Comparison of ENCODE assay signal across 8 mouse cellular contexts in the genomic region with DNA sequence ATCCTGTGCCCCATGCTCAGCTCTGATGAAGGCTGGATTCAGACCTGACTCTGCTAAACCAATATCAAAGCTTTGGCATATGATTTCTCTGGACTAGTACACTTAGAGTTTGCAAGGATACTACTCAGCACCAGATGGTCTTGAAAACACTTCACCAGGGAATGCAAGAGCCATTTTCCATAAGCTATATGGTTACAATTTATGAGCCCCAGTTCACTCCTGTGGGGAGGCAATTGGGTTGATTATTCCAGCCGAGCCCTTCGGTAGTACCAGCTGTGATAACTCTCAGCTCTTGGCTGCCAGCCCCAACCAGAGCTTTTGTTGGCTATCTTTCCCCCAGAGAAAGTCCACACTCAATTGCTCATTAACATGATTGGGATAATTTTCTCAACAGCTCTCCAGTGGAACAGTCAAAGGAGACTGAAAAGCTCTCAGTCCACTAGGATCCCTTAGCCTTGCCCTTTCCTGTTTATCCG.
DNase-seq lines count a peak whose midpoint lies in the region; ATAC-seq and TF ChIP-seq lines count a peak whose summit lies in the region.

No protein-coding gene starts in this region.

- no peak overlapping the region for H3K4me3 ChIP-seq in embryonic facial prominence, embryonic 15.5 days (replicated peaks)
- H3K4me3 ChIP-seq in kidney, embryonic 14.5 days (ENCODE audit: low read length) = no peak overlapping the region
- no peak overlapping the region for H3K4me3 ChIP-seq in limb, embryonic 14.5 days (replicated peaks; ENCODE audit: low read length)
- no peak overlapping the region for H3K4me3 ChIP-seq in stomach, embryonic 14.5 days (ENCODE audit: low read depth, low read length)
- H3K4me3 ChIP-seq in liver, embryonic 12.5 days = no peak overlapping the region

- peak; percentile 29; the same call in 1 of the 2 replicates for ATAC-seq in embryonic facial prominence, embryonic 15.5 days (ENCODE audit: insufficient number of reproducible peaks, low FRiP score, low TSS enrichment, low read depth)
- ATAC-seq in kidney, embryonic 14.5 days (ENCODE audit: low FRiP score, low TSS enrichment) = peak; percentile 55; the same call in 1 of the 2 replicates
- peak; percentile 91 for ATAC-seq in limb, embryonic 14.5 days (ENCODE audit: low FRiP score, low read depth)
- peak; percentile 69; the same call in 1 of the 2 replicates for ATAC-seq in stomach, embryonic 14.5 days (ENCODE audit: insufficient number of reproducible peaks, insufficient read depth, low FRiP score, low read depth)
- no peak for ATAC-seq in liver, embryonic 12.5 days

- peak; percentile 9 to 28 for DNase-seq in frontal cortex, postnatal 36 days (ENCODE audit: low spot score in 2 of 2)
- DNase-seq in frontal cortex, postnatal 25 days (ENCODE audit: low spot score in 2 of 2) = no peak
- peak; percentile 73 for DNase-seq in limb, embryonic 14.5 days (ENCODE audit: low spot score)
- DNase-seq in c-Kit-positive CD71-positive TER-119-positive erythroid progenitor cells, embryonic 14.5 days (ENCODE audit: low spot score) = no peak

- H3K4me1 ChIP-seq in embryonic facial prominence, embryonic 15.5 days = no peaks in the 10 kb centered on the region
- peaks cover 3% of the 10 kb centered on the region; the same call in 1 of the 2 replicates for H3K4me1 ChIP-seq in kidney, embryonic 14.5 days (ENCODE audit: control insufficient read depth, insufficient read depth, low read length)
- H3K4me1 ChIP-seq in limb, embryonic 14.5 days (ENCODE audit: control insufficient read depth, insufficient read depth, low read length) = peaks cover 20% of the 10 kb centered on the region
- H3K4me1 ChIP-seq in stomach, embryonic 14.5 days (ENCODE audit: control insufficient read depth, insufficient read depth, low read length) = no peaks in the 10 kb centered on the region
- H3K4me1 ChIP-seq in liver, embryonic 12.5 days = no peaks in the 10 kb centered on the region

- H3K27me3 ChIP-seq in embryonic facial prominence, embryonic 15.5 days = no peaks in the 10 kb centered on the region
- no peaks in the 10 kb centered on the region for H3K27me3 ChIP-seq in kidney, embryonic 14.5 days (ENCODE audit: control insufficient read depth, insufficient read depth, low read length)
- no peaks in the 10 kb centered on the region for H3K27me3 ChIP-seq in limb, embryonic 14.5 days (ENCODE audit: control insufficient read depth, insufficient read depth, low read length)
- H3K27me3 ChIP-seq in stomach, embryonic 14.5 days (ENCODE audit: control insufficient read depth, insufficient read depth, low read length) = no peaks in the 10 kb centered on the region
- no peaks in the 10 kb centered on the region for H3K27me3 ChIP-seq in liver, embryonic 12.5 days (replicated peaks)

- H3K4me2 ChIP-seq in embryonic facial prominence, embryonic 15.5 days (replicated peaks) = no peak overlapping the region
- no peak overlapping the region for H3K4me2 ChIP-seq in kidney, embryonic 14.5 days (replicated peaks; ENCODE audit: low read depth, low read length)
- H3K4me2 ChIP-seq in limb, embryonic 14.5 days (replicated peaks; ENCODE audit: low read depth, low read length, severe bottlenecking) = no peak overlapping the region
- no peak overlapping the region for H3K4me2 ChIP-seq in stomach, embryonic 14.5 days (replicated peaks; ENCODE audit: low read depth, low read length)
- no peak overlapping the region for H3K4me2 ChIP-seq in liver, embryonic 12.5 days

- no peak overlapping the region for H3K27ac ChIP-seq in embryonic facial prominence, embryonic 15.5 days (replicated peaks)
- no peak overlapping the region for H3K27ac ChIP-seq in kidney, embryonic 14.5 days (ENCODE audit: low read depth, low read length)
- H3K27ac ChIP-seq in limb, embryonic 14.5 days (replicated peaks; ENCODE audit: low read depth, low read length) = peak overlapping the region; percentile 65
- no peak overlapping the region for H3K27ac ChIP-seq in stomach, embryonic 14.5 days (ENCODE audit: low read length)
- H3K27ac ChIP-seq in liver, embryonic 12.5 days = no peak overlapping the region

- 54% methylated on average over 3 of the region's 3 CpGs for WGBS in embryonic facial prominence, embryonic 15.5 days
- 44% methylated on average over 3 of the region's 3 CpGs for WGBS in kidney, embryonic 14.5 days
- WGBS in limb, embryonic 14.5 days = 30% methylated on average over 3 of the region's 3 CpGs
- 48% methylated on average over 3 of the region's 3 CpGs for WGBS in stomach, embryonic 14.5 days
- 74% methylated on average over 3 of the region's 3 CpGs for WGBS in liver, embryonic 12.5 days (ENCODE audit: insufficient replicate concordance)

- no peaks in the 10 kb centered on the region for H3K36me3 ChIP-seq in embryonic facial prominence, embryonic 15.5 days
- H3K36me3 ChIP-seq in kidney, embryonic 14.5 days (ENCODE audit: control insufficient read depth, insufficient read depth, low read length) = no peaks in the 10 kb centered on the region
- no peaks in the 10 kb centered on the region for H3K36me3 ChIP-seq in limb, embryonic 14.5 days (ENCODE audit: control insufficient read depth, insufficient read depth, low read length)
- no peaks in the 10 kb centered on the region for H3K36me3 ChIP-seq in stomach, embryonic 14.5 days (ENCODE audit: control insufficient read depth, insufficient read depth, low read length)
- no peaks in the 10 kb centered on the region for H3K36me3 ChIP-seq in liver, embryonic 12.5 days

- no peaks in the 10 kb centered on the region for H3K9me3 ChIP-seq in embryonic facial prominence, embryonic 15.5 days (replicated peaks)
- no peaks in the 10 kb centered on the region for H3K9me3 ChIP-seq in kidney, embryonic 14.5 days (ENCODE audit: control insufficient read depth, low read length)
- H3K9me3 ChIP-seq in limb, embryonic 14.5 days (ENCODE audit: control insufficient read depth, low read length) = no peaks in the 10 kb centered on the region
- H3K9me3 ChIP-seq in stomach, embryonic 14.5 days (ENCODE audit: control insufficient read depth, low read depth, low read length) = no peaks in the 10 kb centered on the region
- H3K9me3 ChIP-seq in liver, embryonic 12.5 days (replicated peaks) = no peaks in the 10 kb centered on the region

- no peak for TF ChIP-seq POLR2A in limb, embryonic 14.5 days (IDR thresholded peaks at IDR 0.05; ENCODE audit: borderline replicate concordance, extremely low read depth, insufficient read depth, insufficient read length)

- H3K9ac ChIP-seq in embryonic facial prominence, embryonic 15.5 days = no peak overlapping the region
- no peak overlapping the region for H3K9ac ChIP-seq in kidney, embryonic 14.5 days (ENCODE audit: low read depth, low read length)
- H3K9ac ChIP-seq in limb, embryonic 14.5 days (ENCODE audit: low read depth, low read length, severe bottlenecking) = no peak overlapping the region
- no peak overlapping the region for H3K9ac ChIP-seq in stomach, embryonic 14.5 days (replicated peaks; ENCODE audit: low read depth, low read length)
- H3K9ac ChIP-seq in liver, embryonic 12.5 days = no peak overlapping the region

Comparison
In these comparisons a context has a peak if more than half of its experiments do, and no peak if none do; other contexts are left out.
1. DNase-seq: peak in frontal cortex, postnatal 36 days (2 of 2) and limb, embryonic 14.5 days (single experiment); none in frontal cortex, postnatal 25 days (0 of 2) and c-Kit-positive CD71-positive TER-119-positive erythroid progenitor cells, embryonic 14.5 days (single experiment).